Mouse (Mus musculus) CD8-positive naive resting alpha-beta T cell, adult 2 months (primary cell): ENCODE measurements around the gene Trpc4.

ENCODE experiments used
- DNase-seq, 2 experiments: peaks; one replicate each; pipeline ENCODE4 v3.0.0; 2022; ENCODE audit warnings: low read depth in 2 of 2, low spot score in 2 of 2

Gene Trpc4

GRCm38 (mm10) chr3:54266943-54267342, 111.1 kb downstream of the Trpc4 start:
- no peak for DNase-seq

- no peak for DNase-seq
Observed at GRCm38 (mm10) chr3:54269180-54269579, 113.3 kb downstream of the Trpc4 start.

- DNase-seq = no peak
Observed at GRCm38 (mm10) chr3:54274651-54275050, 118.8 kb downstream of the Trpc4 start.

GRCm38 (mm10) chr3:54289731-54290130, 133.9 kb downstream of the Trpc4 start:
- no peak for DNase-seq

- DNase-seq = no peak
Observed at GRCm38 (mm10) chr3:54310604-54311003, 154.8 kb downstream of the Trpc4 start.

- DNase-seq = no peak
Observed at GRCm38 (mm10) chr3:54314055-54314454, 158.2 kb downstream of the Trpc4 start.

GRCm38 (mm10) chr3:54352891-54353652, 197.2 kb downstream of the Trpc4 start:
- DNase-seq = peak; percentile 14 to 36

- DNase-seq = no peak
Observed at GRCm38 (mm10) chr3:54357561-54357960, 201.7 kb downstream of the Trpc4 start.

GRCm38 (mm10) chr3:54358463-54359189, 202.8 kb downstream of the Trpc4 start:
- DNase-seq = no peak

- no peak for DNase-seq
Observed at GRCm38 (mm10) chr3:54360897-54361296, 205.1 kb downstream of the Trpc4 start, which contains the start of gene Postn. Postn (plus strand) TSS chr3:54361109.

GRCm38 (mm10) chr3:54361656-54362055, 205.8 kb downstream of the Trpc4 start:
- no peak for DNase-seq
